Mouse (Mus musculus): ENCODE data around the gene Tm9sf2.

The Tm9sf2 gene

GRCm38 (mm10) chr14:122179262-122179661, 72.4 kb downstream of the Tm9sf2 start:
- no peak for DNase-seq (ENCODE audit: low spot score)

- DNase-seq (ENCODE audit: low spot score) = peak; percentile 83
Observed at GRCm38 (mm10) chr14:122181078-122181814, 74.4 kb downstream of the Tm9sf2 start, which contains the start of gene Clybl. Gene Clybl, plus strand, starts transcription at chr14:122181704.

- DNase-seq (ENCODE audit: low spot score) = no peak
Observed at GRCm38 (mm10) chr14:122181815-122182157, 74.9 kb downstream of the Tm9sf2 start.

GRCm38 (mm10) chr14:122182220-122182619, 75.4 kb downstream of the Tm9sf2 start:
- no peak for DNase-seq (ENCODE audit: low spot score)

GRCm38 (mm10) chr14:122183974-122184373, 77.1 kb downstream of the Tm9sf2 start:
- no peak for DNase-seq (ENCODE audit: low spot score)

- DNase-seq (ENCODE audit: low spot score) = no peak
Observed at GRCm38 (mm10) chr14:122188250-122188649, 81.4 kb downstream of the Tm9sf2 start.

- no peak for DNase-seq (ENCODE audit: low spot score)
Observed at GRCm38 (mm10) chr14:122189901-122190300, 83.1 kb downstream of the Tm9sf2 start.

GRCm38 (mm10) chr14:122190527-122190926, 83.7 kb downstream of the Tm9sf2 start:
- no peak for DNase-seq (ENCODE audit: low spot score)

- no peak for DNase-seq (ENCODE audit: low spot score)
Observed at GRCm38 (mm10) chr14:122190941-122191510, 84.2 kb downstream of the Tm9sf2 start.

- DNase-seq (ENCODE audit: low spot score) = no peak
Observed at GRCm38 (mm10) chr14:122194630-122195029, 87.8 kb downstream of the Tm9sf2 start.

- DNase-seq (ENCODE audit: low spot score) = no peak
Observed at GRCm38 (mm10) chr14:122196851-122197250, 90.0 kb downstream of the Tm9sf2 start.

- no peak for DNase-seq (ENCODE audit: low spot score)
Observed at GRCm38 (mm10) chr14:122200247-122200885, 93.5 kb downstream of the Tm9sf2 start.

- no peak for DNase-seq (ENCODE audit: low spot score)
Observed at GRCm38 (mm10) chr14:122209177-122209576, 102.3 kb downstream of the Tm9sf2 start.
